In the genomic region with DNA sequence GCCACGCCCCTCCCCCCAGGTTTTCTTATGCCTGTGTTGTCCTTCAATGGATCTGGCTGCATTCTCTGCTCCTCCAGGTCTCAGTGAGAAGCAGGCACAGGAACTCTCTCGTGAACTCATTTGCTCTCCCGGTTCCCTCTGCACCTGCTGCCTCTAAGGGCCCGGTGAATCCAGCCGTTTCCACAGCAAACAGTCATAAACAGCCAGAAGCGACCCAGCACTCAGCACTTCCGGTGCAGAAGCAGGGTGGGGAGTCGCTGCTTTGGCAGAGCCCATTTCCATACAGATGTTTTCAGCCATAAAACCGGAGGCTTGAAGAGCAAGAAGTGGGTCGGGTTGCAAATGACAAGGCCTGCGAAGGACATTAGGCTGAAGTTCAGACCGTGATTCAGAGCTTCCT, we compare ENCODE assay signal across 8 mouse cellular contexts.
DNase-seq lines count a peak whose midpoint lies in the region; ATAC-seq and TF ChIP-seq lines count a peak whose summit lies in the region.

No protein-coding gene starts in this region.

- no peak for TF ChIP-seq CTCF in spleen, adult 2 months (IDR thresholded peaks at IDR 0.05; ENCODE audit: extremely low read depth, insufficient read depth, insufficient read length, insufficient replicate concordance)

- no peak for TF ChIP-seq POLR2A in spleen, adult 2 months (IDR thresholded peaks at IDR 0.05; ENCODE audit: low read depth, low read length)

- peaks cover 17% of the 10 kb centered on the region for H3K4me1 ChIP-seq in spleen, adult 2 months (ENCODE audit: control insufficient read depth, insufficient read depth, insufficient read length)
- H3K4me1 ChIP-seq in limb, embryonic 11.5 days (ENCODE audit: control insufficient read depth, insufficient read depth, low read length), result peaks cover 8% of the 10 kb centered on the region; the same call in 1 of the 2 replicates

- peak; percentile 32 for DNase-seq in gastrocnemius, postnatal 14 days
- no peak for DNase-seq in gastrocnemius, adult 18-20 months (ENCODE audit: low spot score)
- DNase-seq in spleen, adult 2 months (ENCODE audit: low read depth in 1 of 2, low spot score in 2 of 2), result peak in 1 of 2 experiments; percentile 47
- no peak for DNase-seq in spleen, postnatal 14 days (ENCODE audit: low spot score in 2 of 2)
- peak; percentile 69 for DNase-seq in limb, embryonic 11.5 days (ENCODE audit: low spot score)
- DNase-seq in thymus, postnatal 4 days, result peak; percentile 68
- no peak for DNase-seq in spleen, adult 12 weeks (ENCODE audit: low spot score)
- no peak for DNase-seq in right cerebral cortex, postnatal 36 days (ENCODE audit: low spot score in 2 of 2)

- H3K36me3 ChIP-seq in spleen, adult 2 months (ENCODE audit: control insufficient read depth, insufficient read depth, low read length), result no peaks in the 10 kb centered on the region
- H3K36me3 ChIP-seq in limb, embryonic 11.5 days (ENCODE audit: control insufficient read depth, insufficient read depth, low read length), result no peaks in the 10 kb centered on the region

- 14% methylated on average over 12 of the region's 12 CpGs for WGBS in spleen, adult 2 months
- WGBS in limb, embryonic 11.5 days, result 17% methylated on average over 12 of the region's 12 CpGs

- H3K9ac ChIP-seq in limb, embryonic 11.5 days (ENCODE audit: low read length), result no peak overlapping the region

- ATAC-seq in limb, embryonic 11.5 days (ENCODE audit: insufficient number of reproducible peaks, low FRiP score, low TSS enrichment, low read depth), result peak; percentile 65

- peak overlapping the region; percentile 13; the same call in 1 of the 2 replicates for H3K4me2 ChIP-seq in limb, embryonic 11.5 days (ENCODE audit: low read depth, severe bottlenecking)

- H3K9me3 ChIP-seq in limb, embryonic 11.5 days (ENCODE audit: control insufficient read depth, low read length), result no peaks in the 10 kb centered on the region

- intact Hi-C loops in gastrocnemius, postnatal 14 days (cut with DNase I; ENCODE audit: low total_unique reads), result no loop called here

- H3K4me3 ChIP-seq in spleen, adult 2 months (ENCODE audit: extremely low read depth, insufficient read depth, insufficient read length), result no peak overlapping the region
- H3K4me3 ChIP-seq in limb, embryonic 11.5 days (ENCODE audit: low read depth, low read length), result 0 out of 2 replicates have a peak overlapping the region, but pooled peaks have one; percentile 3

- H3K27ac ChIP-seq in spleen, adult 2 months (ENCODE audit: insufficient read depth, low read length), result peak overlapping the region; percentile 28; the same call in 1 of the 2 replicates
- H3K27ac ChIP-seq in limb, embryonic 11.5 days (replicated peaks; ENCODE audit: low read depth, low read length), result 0 out of 2 replicates have a peak overlapping the region, but pooled peaks have one; percentile 26

- no peaks in the 10 kb centered on the region for H3K27me3 ChIP-seq in spleen, adult 2 months (ENCODE audit: control insufficient read depth, insufficient read depth, low read length)
- no peaks in the 10 kb centered on the region for H3K27me3 ChIP-seq in limb, embryonic 11.5 days (ENCODE audit: control insufficient read depth, insufficient read depth, low read length)

Comparison
In these comparisons a context has a peak if more than half of its experiments do, and no peak if none do; other contexts are left out.
1. DNase-seq: peak in gastrocnemius, postnatal 14 days (single experiment), limb, embryonic 11.5 days (single experiment) and thymus, postnatal 4 days (single experiment); none in gastrocnemius, adult 18-20 months (single experiment), spleen, postnatal 14 days (0 of 2), spleen, adult 12 weeks (single experiment) and right cerebral cortex, postnatal 36 days (0 of 2).